Mouse (Mus musculus): ENCODE measurements around the gene Them7. TPM values are rescaled to one million over a fixed set of nuclear protein-coding genes. Genes with fewer than 3 reads are reported as not detected.
A peak's percentile ranks its signal among the peaks of the same experiment; 100 is the strongest.

Gene Them7
- polyA plus RNA-seq (2012; rRNA removed) = 0.51 and 0.99 TPM in 2 replicates

DNA sequence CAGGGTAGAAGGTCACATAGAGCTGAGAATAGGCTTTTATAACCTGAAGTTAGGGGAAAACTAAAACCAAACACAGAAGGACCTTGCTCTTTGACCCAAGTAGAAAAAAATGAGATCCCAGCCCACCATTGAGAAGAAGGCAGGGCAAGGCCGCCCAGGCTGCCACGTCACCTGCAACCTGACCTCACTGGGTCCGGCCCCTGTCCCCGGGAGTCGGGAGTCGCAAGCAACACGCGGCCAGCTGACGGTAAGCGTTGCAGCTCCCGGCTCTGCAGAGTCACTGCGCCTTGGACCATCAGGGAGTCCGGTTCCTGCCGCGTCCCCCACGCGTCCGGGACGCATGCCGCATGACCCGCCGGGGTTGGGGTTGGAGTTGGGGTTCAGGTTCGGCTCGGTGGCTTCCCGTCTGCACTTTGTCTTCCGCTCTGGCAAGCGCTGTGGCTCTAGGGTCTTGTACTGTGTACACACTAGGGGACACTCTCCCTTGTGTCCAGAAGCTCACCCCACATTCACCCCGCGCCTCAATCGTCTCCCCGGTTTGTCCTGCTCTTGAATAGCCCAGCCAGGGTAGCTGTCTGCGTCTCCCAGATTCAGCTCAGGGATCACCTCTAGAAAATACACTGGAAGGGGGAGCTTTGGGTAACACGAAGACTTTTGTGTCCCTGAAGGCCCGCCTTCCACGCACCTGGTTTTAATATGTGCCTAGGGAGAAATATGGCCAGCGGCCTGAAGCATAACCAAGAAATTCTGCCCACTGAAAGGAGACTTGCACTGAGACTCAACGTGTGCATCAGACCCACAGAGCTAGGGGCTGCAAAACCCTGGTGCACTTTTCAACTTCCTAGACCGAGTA, at the start of gene Them7:
Gene Them7, plus strand, starts transcription at position 187 of the 853 bp plus-strand sequence.
- 10% methylated on average over 38 of the region's 38 CpGs for WGBS

DNA sequence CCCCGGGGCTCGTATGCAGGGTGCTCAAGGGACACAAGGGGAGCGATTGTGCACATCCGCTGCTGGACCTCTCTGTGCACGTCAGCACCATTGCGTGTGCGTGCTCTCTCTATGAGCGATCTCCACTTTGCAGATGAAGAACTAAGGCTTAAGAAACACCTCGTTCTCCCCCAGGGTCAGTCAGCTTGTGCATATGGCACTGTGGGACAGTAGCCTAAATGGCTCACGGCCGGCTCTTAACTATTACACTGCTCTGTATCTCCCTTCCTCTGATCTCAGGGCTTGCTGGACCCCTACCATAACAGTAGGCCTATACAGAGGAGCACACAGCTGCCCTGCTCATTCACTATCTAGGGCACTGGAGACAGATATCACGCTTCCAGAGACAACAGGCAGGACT, 45.2 kb upstream of the Them7 start:
- WGBS = 87% methylated on average over 12 of the region's 12 CpGs
- DNase-seq (ENCODE audit: low read depth, low spot score) = no peak

More for the DNA sequence above, at the start of gene Them7:
- no peak for DNase-seq (ENCODE audit: low read depth, low spot score)

DNA sequence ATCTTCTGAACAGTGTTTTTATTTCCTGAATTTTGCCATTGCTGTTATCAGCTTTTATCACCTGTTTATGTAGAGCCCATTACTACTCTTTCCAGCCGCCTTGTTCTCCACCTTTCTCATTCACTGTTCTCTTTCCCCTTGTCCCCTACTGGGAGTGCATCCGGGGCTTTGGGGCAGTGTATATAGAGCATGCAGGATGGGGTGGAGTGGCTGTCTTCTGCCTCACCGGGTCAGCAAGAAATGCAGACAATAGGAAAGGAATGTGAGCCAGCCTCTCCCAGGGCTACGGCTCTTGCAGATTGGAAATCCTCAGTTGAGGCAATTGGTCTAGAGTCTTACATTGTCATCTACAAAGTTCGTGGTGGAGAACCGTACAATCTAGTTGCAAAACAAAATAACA, 41.6 kb upstream of the Them7 start:
- no peak for DNase-seq (ENCODE audit: low read depth, low spot score)
- WGBS = 30% methylated on average over 6 of the region's 6 CpGs

DNA sequence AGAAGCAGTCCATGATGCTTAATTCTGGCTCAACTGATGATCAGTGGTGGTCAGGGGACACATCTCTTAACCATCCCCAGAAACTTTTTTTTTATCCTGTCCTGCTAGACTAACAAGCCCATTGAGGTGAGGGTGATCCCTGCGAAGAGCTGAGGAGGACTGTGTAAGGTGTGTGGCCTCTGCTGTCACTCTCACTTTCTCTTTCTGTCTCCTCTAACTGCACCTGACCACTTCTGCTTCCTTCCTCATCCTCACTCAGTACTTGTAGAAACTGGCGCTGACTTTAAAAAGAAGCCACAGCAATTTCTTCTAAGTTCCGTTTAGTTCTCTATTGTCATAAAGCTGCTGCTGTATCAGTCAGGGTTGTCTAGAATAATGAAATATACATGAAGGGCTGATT, 39.0 kb upstream of the Them7 start:
- no peak for DNase-seq (ENCODE audit: low read depth, low spot score)
- 69% methylated on average over 3 of the region's 3 CpGs for WGBS

DNA sequence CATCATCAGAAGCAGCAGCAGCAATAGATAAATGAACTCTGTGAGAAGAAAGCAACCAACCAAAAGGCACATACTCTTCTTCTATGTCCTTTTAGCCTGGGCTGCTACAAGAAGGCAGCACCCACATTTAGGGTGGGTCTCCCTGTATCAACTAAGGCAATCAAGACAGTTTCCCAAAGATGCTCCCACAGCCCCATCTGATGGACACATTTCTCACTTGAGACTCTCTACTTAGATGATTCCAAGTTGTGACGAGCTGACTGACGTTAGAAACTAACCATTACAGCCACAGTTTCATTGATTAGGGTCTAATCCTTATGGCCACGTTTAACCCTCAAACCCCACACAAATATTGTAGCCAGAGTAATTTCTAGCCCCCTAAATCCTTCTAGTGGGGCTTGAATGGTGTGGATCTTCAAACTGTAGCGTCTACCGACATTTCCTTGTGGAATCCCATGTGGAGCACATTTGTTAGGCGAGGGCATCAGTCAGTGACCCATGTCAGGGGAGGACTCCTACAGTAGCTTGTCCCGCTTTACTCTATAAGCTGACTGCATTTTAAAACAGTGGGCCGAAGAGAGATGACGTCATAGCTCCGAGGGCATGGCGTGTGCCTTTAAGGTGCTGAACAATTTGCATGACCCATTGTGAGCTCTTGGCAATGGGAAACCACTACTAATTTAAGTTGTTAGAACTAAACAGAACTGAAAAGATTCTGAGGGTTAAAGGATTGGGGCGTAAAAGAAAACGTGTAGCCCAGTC, 38.2 kb upstream of the Them7 start:
- DNase-seq (ENCODE audit: low read depth, low spot score) = no peak
- 80% methylated on average over 13 of the region's 13 CpGs for WGBS

DNA sequence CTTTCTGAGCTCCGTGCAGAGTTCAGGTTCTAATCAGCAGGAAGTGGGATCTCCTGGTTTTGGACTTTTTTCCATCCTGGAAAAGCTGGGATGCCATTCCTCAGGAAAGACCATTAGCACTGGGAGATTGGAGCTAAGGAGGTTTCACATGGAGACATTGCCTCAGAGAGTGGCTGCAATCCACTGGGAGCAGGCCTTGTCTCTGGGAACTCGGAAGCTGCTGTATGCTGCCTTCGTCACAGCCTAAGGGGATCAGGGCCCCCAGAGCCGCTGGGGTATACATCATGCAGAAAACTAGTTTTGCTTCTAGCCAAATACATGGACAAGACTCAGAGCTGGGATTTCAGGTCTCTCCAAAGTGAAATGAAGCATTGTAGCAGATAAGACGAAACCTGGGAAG, 37.5 kb upstream of the Them7 start:
- 77% methylated on average over 5 of the region's 5 CpGs for WGBS
- no peak for DNase-seq (ENCODE audit: low read depth, low spot score)

DNA sequence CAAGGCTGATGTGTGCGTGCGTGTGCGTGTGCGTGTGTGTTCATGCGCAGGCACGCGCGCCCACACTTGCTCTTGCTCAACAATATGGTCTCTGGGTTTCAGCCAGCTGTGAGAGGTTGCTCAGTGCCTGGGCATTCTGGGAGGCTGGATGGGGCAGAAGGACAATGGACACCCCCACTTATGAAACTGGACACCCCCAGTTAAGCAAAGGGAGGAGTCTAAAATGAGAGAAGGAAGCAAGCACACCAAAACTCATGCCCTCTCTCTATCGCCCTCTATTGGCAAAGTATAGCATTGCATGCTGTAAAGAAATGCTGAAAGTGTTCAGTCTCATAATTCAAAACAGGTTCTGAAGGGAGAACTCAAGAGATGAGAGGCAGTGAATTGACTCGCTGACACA, 35.9 kb upstream of the Them7 start:
- WGBS = 80% methylated on average over 10 of the region's 10 CpGs
- no peak for DNase-seq (ENCODE audit: low read depth, low spot score)

DNA sequence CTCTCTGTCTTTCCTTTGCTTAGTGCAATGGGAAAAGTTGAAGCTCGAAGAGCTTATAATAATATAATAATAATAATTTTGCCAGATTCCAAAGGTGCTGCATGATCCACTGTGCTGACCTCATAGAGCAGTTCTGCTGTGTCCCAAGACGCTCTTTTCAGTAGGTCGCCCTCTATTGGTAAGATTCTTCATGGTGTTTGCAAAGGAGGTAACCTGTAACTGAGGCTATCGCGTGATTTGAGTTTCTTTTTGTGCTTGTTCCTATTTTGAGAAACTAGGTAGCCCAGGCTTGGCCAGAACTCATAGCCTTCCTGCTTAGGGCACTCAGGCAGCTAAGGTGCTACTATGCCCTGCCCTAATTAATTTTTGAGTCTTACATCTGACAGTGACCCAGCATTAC, 34.8 kb upstream of the Them7 start:
- WGBS = 31% methylated on average over 5 of the region's 5 CpGs
- no peak for DNase-seq (ENCODE audit: low read depth, low spot score)

DNA sequence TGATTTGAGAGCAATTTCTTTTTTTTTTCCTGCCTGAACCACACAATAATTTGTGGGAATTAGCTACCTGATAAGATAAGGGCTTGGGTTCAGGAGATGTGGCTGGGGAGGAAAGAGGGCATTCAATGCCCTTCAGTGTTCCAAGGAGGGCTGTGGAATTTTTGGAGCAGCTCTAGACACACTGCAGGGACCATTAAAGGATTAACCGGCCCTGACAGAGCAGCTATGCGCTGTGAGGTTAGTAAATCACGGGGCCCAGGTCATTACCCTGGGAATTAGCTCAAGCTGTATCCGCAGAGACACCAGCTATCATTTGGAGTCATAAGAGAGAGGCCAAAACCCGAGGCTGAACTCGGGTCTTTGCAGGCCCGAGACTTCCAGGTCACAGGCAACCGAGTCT, 24.0 kb upstream of the Them7 start:
- WGBS = 19% methylated on average over 8 of the region's 8 CpGs
- no peak for DNase-seq (ENCODE audit: low read depth, low spot score)

DNA sequence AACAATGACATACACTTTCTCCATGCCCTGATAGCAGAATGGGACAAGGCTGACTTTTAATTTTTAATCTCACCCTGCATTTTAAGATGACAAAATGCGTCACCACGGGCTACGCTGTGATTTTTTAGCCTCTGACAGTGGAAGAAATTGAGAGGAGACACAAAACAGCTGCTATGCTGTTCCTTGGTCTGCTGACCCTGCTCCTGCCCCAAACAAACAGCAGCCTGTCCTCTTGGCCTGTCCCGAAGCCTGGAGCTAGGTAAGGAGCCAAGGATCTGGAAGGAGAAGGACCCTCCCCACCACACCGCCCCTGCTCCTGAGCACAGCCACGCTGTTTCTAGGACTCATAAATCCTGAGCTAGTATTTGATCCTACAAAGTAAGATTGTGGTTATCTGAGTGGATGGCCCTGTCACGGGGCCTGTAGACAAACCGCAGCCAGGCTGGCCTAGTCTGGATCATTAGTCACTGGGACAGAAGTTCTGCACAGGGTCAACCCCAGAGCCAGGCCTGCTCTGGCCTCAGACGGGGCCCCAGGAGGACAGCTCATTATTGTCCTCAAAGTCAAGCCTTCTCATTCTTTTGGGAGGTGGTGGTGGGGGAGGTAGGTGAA, 17.5 kb upstream of the Them7 start:
- WGBS = 46% methylated on average over 9 of the region's 9 CpGs
- no peak for DNase-seq (ENCODE audit: low read depth, low spot score)

DNA sequence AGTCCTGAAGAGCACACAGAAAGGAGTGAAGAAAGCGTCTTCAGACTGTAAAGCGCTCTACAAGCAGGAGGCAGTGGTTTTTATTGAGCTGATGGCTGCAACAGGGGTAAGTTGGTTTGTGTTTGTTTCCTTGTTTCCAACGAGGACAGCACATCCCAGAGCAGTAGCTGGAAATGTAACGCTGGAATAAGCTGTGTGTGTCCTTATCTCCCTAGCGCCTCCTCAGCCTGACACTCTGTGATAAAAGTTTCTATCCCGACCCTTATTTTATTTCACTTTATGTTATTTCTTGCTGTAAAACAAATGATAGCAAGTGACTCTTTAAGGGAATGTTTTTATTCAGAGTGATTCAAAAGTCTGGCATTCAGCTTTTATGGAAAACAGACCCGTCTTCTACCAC, 11.3 kb upstream of the Them7 start:
- 49% methylated on average over 7 of the region's 7 CpGs for WGBS
- no peak for DNase-seq (ENCODE audit: low read depth, low spot score)

DNA sequence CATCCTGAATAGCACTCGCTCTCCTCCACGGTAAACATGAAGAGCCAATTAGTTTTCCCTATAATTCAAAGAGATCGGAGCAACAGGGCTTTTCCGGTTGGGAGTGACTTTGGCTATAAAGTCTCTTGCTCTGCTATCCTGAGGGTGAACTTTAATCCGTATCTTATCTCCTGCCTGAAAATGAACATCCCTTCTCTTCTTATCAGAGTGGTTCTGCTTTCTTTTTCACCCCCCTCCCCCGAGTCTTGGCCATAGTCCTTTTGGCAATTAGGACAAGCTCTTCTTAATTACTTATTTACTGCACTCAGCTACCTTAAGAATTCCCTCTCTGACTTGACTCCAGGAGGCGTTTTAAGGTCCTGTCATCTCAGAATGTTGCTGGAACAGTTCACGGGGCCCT, 8.2 kb upstream of the Them7 start:
- DNase-seq (ENCODE audit: low read depth, low spot score) = no peak
- 17% methylated on average over 8 of the region's 8 CpGs for WGBS

DNA sequence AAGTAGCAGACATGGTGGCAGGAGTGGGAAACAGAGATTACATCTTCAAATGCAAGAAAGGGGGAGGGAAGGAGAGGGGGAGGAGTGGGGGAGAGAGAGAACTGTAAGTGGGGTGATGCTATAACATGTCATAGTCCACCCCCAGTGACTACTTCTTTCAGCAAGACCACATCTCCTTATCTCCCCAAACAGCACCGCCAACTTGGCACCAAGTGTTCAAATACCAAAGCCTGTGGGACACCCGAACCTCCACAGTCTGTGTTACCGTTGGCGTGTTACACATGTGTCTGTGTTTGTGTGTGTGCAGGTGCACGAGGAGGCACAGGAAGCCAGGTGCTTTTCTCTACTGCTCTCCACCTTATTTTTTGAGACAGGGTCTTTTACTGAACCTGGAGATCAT, 4.9 kb upstream of the Them7 start:
- 81% methylated on average over 5 of the region's 5 CpGs for WGBS
- no peak for DNase-seq (ENCODE audit: low read depth, low spot score)

DNA sequence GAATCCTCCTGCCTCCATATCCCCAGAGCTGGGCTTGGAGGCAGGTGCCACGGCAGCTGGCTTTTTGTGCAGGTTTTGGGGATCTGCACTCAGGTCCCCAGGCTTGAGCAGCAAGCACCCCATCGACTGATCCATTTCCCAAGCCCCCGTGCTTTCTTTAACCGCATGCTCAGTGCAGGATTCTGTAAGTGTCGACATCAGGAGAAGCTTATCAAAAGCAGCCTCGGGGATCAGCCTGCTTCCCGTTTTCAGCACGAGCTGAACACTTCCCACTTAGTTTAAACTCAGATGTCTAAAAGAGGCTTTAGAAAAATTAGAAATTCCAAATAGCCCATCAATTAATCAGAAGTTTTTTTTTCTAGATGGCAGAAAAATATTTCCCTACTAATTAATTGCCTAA, 4.5 kb upstream of the Them7 start:
- no peak for DNase-seq (ENCODE audit: low read depth, low spot score)
- WGBS = 69% methylated on average over 8 of the region's 8 CpGs

DNA sequence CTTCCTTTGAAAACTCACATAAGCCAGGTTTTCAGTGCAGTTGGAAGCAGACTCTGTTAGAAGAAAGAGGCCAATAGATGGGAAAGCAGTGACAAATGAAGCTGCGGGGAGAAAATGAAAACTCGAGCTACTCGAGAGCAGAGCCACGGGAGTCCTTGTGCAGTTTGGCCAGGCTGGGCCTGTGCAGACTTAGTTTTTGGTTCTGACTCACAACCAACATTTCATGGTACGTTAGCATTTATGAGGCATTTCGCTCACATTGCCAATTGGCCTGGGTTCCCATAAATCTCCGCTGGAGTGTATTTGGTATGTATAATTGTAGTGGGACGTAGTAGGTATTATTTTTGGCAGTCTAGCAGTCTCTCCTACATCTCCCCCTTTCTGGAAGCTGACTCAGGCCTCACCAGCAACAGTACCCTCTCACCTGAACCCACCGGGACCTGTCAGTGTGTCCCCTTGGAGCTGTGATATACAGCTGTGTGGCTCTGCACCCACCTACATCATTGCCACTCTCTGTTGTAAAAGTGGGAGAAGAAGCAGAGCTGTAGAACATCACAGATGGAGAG, 3.3 kb upstream of the Them7 start:
- WGBS = 56% methylated on average over 9 of the region's 9 CpGs
- DNase-seq (ENCODE audit: low read depth, low spot score) = no peak

DNA sequence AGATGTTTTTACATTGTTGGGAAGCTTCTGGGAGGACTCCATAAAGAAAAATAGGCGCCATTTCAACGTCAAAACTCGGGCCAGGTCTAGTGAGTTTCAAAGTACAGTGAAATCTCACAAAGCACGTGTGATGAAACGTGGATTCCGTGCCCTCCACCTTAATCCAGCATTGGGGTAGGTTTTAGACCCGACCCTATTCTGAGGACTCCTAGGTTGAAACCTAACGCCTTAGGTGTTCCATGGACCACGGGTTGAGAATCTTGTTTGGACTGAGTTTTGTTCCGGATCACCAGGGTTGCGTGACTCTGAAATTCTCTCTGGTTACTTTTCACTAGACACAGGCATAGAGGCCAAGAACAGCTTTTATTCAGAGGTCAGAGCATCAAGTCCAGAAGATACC, 514 bp upstream of the Them7 start:
- DNase-seq (ENCODE audit: low read depth, low spot score) = no peak
- 87% methylated on average over 11 of the region's 11 CpGs for WGBS

DNA sequence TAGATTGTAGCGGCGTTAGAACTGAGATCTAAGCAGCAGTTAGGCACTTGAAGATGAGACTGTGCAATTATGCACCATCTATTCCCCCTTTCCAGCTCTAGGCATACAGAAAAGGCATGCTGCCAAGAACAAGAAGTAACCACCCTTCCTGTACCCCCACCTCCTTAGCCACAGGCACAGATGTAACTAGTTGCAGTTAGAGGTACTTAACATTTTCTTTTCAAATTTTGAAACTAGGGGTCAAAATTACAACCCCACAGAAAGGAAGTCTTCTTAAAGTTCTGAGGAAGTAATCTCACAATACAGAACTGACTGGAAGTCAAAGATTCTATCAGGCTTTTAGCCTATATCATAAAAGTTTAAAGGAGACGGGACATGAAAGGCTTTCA, 861 bp downstream of the Them7 start:
- WGBS = 47% methylated on average over 3 of the region's 3 CpGs
- no peak for DNase-seq (ENCODE audit: low read depth, low spot score)

DNA sequence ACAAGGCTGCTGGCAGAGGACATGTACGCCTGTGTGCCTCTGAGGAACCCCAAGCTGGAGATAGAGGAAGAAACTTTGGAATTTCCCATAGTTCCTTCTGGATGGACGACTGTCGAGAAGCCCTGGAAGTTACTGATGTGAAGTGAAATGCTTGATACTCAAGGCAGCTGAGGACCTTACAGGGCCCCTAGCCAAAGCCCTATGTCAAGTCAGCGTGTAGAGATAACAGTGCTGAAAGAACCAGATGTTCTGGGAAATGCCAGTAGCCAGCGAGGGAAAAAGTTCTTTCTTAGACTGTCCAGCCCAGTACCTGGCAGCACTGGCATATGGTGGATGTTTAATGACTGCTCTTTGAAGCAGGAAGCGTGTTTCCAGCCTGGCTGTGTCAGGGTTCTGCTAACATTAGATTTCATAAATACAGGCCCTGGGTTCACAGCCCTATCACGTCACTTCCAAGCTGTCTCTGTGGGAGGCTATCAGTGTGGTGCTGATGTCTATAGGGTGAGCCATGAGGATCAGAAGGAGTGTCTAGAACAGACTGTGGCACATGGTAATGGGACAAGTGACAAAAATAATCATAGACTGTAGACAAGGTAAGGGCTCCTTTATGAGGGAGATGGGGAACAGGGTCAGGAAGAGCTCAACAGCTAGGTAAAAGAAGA, 2.3 kb downstream of the Them7 start:
- WGBS = 50% methylated on average over 7 of the region's 7 CpGs
- DNase-seq (ENCODE audit: low read depth, low spot score) = no peak

DNA sequence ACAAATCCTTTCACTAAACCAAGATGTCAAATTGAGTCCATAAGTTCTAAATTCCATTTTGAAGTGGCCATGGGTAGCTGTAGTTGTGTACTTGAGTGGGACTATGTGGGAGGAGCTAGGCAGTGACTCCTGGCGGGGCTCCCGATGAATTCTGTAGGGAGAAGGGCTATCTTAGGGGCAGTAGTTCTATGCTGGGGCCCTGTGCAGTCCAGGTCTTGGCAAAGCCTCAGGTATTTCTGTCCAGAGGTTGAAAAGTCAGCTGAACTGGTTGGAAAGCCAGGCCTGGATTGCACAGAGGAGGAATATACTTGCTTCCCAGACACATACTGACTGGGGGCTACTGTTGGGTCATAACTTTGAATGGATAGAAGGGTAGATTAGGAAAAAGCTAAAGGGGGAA, 4.3 kb downstream of the Them7 start:
- DNase-seq (ENCODE audit: low read depth, low spot score) = no peak
- WGBS = 37% methylated on average over 2 of the region's 2 CpGs

DNA sequence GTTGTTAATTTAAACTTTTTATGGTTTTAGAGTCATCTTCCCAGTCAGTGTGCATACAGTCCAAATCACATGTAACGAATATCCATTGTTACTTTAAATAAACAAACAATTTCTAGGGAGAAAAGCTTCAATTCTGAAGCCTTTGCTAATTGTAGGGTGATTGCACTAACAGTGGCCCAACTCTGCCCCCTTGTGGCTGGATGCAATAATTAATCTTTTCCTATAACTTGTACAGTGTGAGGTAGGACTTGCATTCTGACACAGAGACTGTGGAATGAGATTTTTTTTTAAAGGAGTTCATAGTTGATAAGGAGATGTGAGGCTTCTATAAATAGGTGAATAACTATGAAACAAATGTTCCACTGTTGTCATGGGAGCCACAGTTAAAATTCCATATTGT, 6.2 kb downstream of the Them7 start:
- WGBS = 0% methylated on average over 1 of the region's 1 CpGs
- DNase-seq (ENCODE audit: low read depth, low spot score) = peak; percentile 21
